Mouse (Mus musculus): ENCODE measurements at regions not wholly inside any gene's neighbourhood (a gene's known extent, or its start where the extent isn't known, plus 50 kb on each side); places are given as distances from the start of the nearest gene placed in this dataset.

DNA sequence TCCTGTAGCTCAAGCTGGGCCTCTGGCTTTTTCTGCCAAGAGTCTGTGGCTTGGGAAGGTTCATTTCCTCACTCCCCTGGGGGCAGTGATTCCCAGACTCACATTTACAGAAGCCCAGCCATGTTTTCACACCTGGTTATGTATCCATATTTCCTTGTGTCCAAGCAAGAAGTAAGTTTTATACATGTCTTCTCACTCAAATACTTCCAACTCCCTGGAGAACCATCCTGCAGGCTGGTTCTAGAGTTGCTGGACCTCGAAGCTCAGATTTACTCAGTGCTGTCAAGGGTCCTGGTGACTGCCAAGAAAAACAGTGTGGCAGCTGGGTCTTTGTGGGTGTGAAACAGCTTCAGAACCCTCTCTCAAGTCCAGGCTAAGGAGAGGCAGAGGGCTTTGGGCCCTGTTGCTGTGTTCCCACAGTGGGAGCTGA is 537.6 kb upstream of the Nrp1 start:
- Histone ChIP-seq H3K27me3 (replicated peaks; ENCODE audit: control insufficient read depth, insufficient read depth, low read length) (no peaks in the 10 kb centered on the region), H3K4me1 (replicated peaks; ENCODE audit: control insufficient read depth, insufficient read depth, low read length) (no peaks in the 10 kb centered on the region), H3K9ac (replicated peaks; ENCODE audit: low read depth, low read length) (no peak overlapping the region), H3K4me2 (ENCODE audit: low read length) (no peak overlapping the region), H3K9me3 (ENCODE audit: control insufficient read depth, low read length) (no peaks in the 10 kb centered on the region), H3K27ac (ENCODE audit: low read length) (no peak overlapping the region), H3K36me3 (ENCODE audit: control insufficient read depth, insufficient read depth) (no peaks in the 10 kb centered on the region), H3K4me3 (replicated peaks; ENCODE audit: low read length) (no peak overlapping the region)
- 82% methylated on average over 1 of the region's 1 CpGs for WGBS
- no peak for ATAC-seq

- Histone ChIP-seq H3K27ac (ENCODE audit: low read length) (no peak overlapping the region), H3K36me3 (ENCODE audit: control insufficient read depth, insufficient read depth) (no peaks in the 10 kb centered on the region), H3K4me3 (replicated peaks; ENCODE audit: low read length) (no peak overlapping the region), H3K4me2 (ENCODE audit: low read length) (no peak overlapping the region), H3K27me3 (replicated peaks; ENCODE audit: control insufficient read depth, insufficient read depth, low read length) (no peaks in the 10 kb centered on the region), H3K9me3 (ENCODE audit: control insufficient read depth, low read length) (no peaks in the 10 kb centered on the region), H3K9ac (replicated peaks; ENCODE audit: low read depth, low read length) (no peak overlapping the region), H3K4me1 (replicated peaks; ENCODE audit: control insufficient read depth, insufficient read depth, low read length) (no peaks in the 10 kb centered on the region)
- ATAC-seq = no peak
- 79% methylated on average over 1 of the region's 1 CpGs for whole genome bisulfite sequencing
These were observed 536.8 kb upstream of the Nrp1 start for GRCm38 (mm10) chr8:127821646-127822045.

DNA sequence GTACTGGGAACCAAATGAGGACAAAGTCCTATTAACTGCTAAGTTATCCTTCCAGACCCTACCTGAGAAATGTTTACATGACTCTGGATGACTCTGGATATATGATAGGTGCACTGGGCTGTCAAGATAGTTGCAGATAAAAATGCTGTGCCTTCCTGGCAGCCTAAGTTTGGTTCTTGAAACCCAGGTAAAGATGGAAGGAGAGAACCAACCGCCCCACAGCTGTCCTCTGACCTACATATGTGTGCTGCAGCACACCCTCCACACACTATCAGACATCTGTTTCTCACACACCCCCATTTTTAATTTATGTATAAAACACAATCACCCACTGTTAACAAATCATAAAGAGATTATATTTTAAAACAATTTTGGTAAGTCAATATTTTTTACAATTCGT is 533.4 kb upstream of the Nrp1 start:
- H3K4me3 ChIP-seq (replicated peaks; ENCODE audit: low read length) = no peak overlapping the region
- no peaks in the 10 kb centered on the region for H3K27me3 ChIP-seq (replicated peaks; ENCODE audit: control insufficient read depth, insufficient read depth, low read length)
- 94% methylated on average over 2 of the region's 2 CpGs for WGBS
- no peak overlapping the region for H3K9ac ChIP-seq (replicated peaks; ENCODE audit: low read depth, low read length)
- H3K4me1 ChIP-seq (replicated peaks; ENCODE audit: control insufficient read depth, insufficient read depth, low read length) = no peaks in the 10 kb centered on the region
- H3K4me2 ChIP-seq (ENCODE audit: low read length) = no peak overlapping the region
- H3K9me3 ChIP-seq (ENCODE audit: control insufficient read depth, low read length) = no peaks in the 10 kb centered on the region
- H3K27ac ChIP-seq (ENCODE audit: low read length) = no peak overlapping the region
- H3K36me3 ChIP-seq (ENCODE audit: control insufficient read depth, insufficient read depth) = no peaks in the 10 kb centered on the region
- ATAC-seq = no peak

DNA sequence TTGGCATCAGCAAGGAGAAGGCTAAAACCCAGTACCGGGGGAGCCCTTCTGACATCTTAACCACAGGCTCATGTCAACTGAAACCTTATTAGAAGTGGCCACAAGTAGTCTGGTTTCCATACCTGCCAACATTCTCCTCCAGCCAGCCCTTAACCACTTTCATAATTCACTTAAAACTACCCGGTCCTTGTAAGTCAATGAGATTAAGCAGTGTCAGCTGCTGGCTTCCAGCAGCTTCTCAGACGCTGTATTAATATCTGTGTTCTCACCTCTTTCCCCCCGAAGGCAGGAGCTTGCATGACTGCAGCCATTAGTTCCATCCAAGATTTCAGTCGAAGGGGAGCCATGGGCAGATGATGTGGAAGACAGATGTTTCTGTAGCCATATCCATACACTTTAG is 530.6 kb upstream of the Nrp1 start:
- no peaks in the 10 kb centered on the region for H3K36me3 ChIP-seq (ENCODE audit: control insufficient read depth, insufficient read depth)
- no peaks in the 10 kb centered on the region for H3K4me1 ChIP-seq (replicated peaks; ENCODE audit: control insufficient read depth, insufficient read depth, low read length)
- no peak overlapping the region for H3K9ac ChIP-seq (replicated peaks; ENCODE audit: low read depth, low read length)
- ATAC-seq = no peak
- H3K4me2 ChIP-seq (ENCODE audit: low read length) = no peak overlapping the region
- H3K9me3 ChIP-seq (ENCODE audit: control insufficient read depth, low read length) = no peaks in the 10 kb centered on the region
- H3K4me3 ChIP-seq (replicated peaks; ENCODE audit: low read length) = no peak overlapping the region
- WGBS = 84% methylated on average over 5 of the region's 5 CpGs
- no peak overlapping the region for H3K27ac ChIP-seq (ENCODE audit: low read length)
- H3K27me3 ChIP-seq (replicated peaks; ENCODE audit: control insufficient read depth, insufficient read depth, low read length) = no peaks in the 10 kb centered on the region

GRCm38 (mm10) chr8:127829659-127830058 is 528.7 kb upstream of the Nrp1 start:
- ATAC-seq = no peak
- no peaks in the 10 kb centered on the region for H3K9me3 ChIP-seq (ENCODE audit: control insufficient read depth, low read length)
- no peak overlapping the region for H3K9ac ChIP-seq (replicated peaks; ENCODE audit: low read depth, low read length)
- no peak overlapping the region for H3K4me2 ChIP-seq (ENCODE audit: low read length)
- no peak overlapping the region for H3K4me3 ChIP-seq (replicated peaks; ENCODE audit: low read length)
- no peak overlapping the region for H3K27ac ChIP-seq (ENCODE audit: low read length)
- WGBS = 86% methylated on average over 1 of the region's 1 CpGs
- H3K27me3 ChIP-seq (replicated peaks; ENCODE audit: control insufficient read depth, insufficient read depth, low read length) = no peaks in the 10 kb centered on the region
- no peaks in the 10 kb centered on the region for H3K4me1 ChIP-seq (replicated peaks; ENCODE audit: control insufficient read depth, insufficient read depth, low read length)
- no peaks in the 10 kb centered on the region for H3K36me3 ChIP-seq (ENCODE audit: control insufficient read depth, insufficient read depth)

- Histone ChIP-seq H3K4me2 (ENCODE audit: low read length) (no peak overlapping the region), H3K9ac (replicated peaks; ENCODE audit: low read depth, low read length) (no peak overlapping the region), H3K36me3 (ENCODE audit: control insufficient read depth, insufficient read depth) (no peaks in the 10 kb centered on the region), H3K4me3 (replicated peaks; ENCODE audit: low read length) (no peak overlapping the region), H3K9me3 (ENCODE audit: control insufficient read depth, low read length) (no peaks in the 10 kb centered on the region), H3K4me1 (replicated peaks; ENCODE audit: control insufficient read depth, insufficient read depth, low read length) (no peaks in the 10 kb centered on the region), H3K27ac (ENCODE audit: low read length) (no peak overlapping the region), H3K27me3 (replicated peaks; ENCODE audit: control insufficient read depth, insufficient read depth, low read length) (no peaks in the 10 kb centered on the region)
- 62% methylated on average over 3 of the region's 3 CpGs for WGBS
- ATAC-seq = no peak
These were observed 524.4 kb upstream of the Nrp1 start for GRCm38 (mm10) chr8:127834006-127834405.

- 85% methylated on average over 6 of the region's 6 CpGs for WGBS
- Histone ChIP-seq H3K4me2 (ENCODE audit: low read length) (no peak overlapping the region), H3K9me3 (ENCODE audit: control insufficient read depth, low read length) (no peaks in the 10 kb centered on the region), H3K27ac (ENCODE audit: low read length) (no peak overlapping the region), H3K36me3 (ENCODE audit: control insufficient read depth, insufficient read depth) (no peaks in the 10 kb centered on the region), H3K9ac (replicated peaks; ENCODE audit: low read depth, low read length) (no peak overlapping the region), H3K4me3 (replicated peaks; ENCODE audit: low read length) (no peak overlapping the region), H3K4me1 (replicated peaks; ENCODE audit: control insufficient read depth, insufficient read depth, low read length) (no peaks in the 10 kb centered on the region), H3K27me3 (replicated peaks; ENCODE audit: control insufficient read depth, insufficient read depth, low read length) (no peaks in the 10 kb centered on the region)
- ATAC-seq = no peak
These were observed 521.8 kb upstream of the Nrp1 start for GRCm38 (mm10) chr8:127836410-127837206.

GRCm38 (mm10) chr8:127838311-127838710 is 520.1 kb upstream of the Nrp1 start:
- Histone ChIP-seq H3K27me3 (replicated peaks; ENCODE audit: control insufficient read depth, insufficient read depth, low read length) (no peaks in the 10 kb centered on the region), H3K36me3 (ENCODE audit: control insufficient read depth, insufficient read depth) (no peaks in the 10 kb centered on the region), H3K4me3 (replicated peaks; ENCODE audit: low read length) (no peak overlapping the region), H3K27ac (ENCODE audit: low read length) (no peak overlapping the region), H3K9me3 (ENCODE audit: control insufficient read depth, low read length) (no peaks in the 10 kb centered on the region), H3K9ac (replicated peaks; ENCODE audit: low read depth, low read length) (no peak overlapping the region), H3K4me1 (replicated peaks; ENCODE audit: control insufficient read depth, insufficient read depth, low read length) (no peaks in the 10 kb centered on the region), H3K4me2 (ENCODE audit: low read length) (no peak overlapping the region)
- no peak for ATAC-seq

- no peaks in the 10 kb centered on the region for H3K9me3 ChIP-seq (ENCODE audit: control insufficient read depth, low read length)
- no peak for ATAC-seq
These were observed 510.9 kb upstream of the Nrp1 start for GRCm38 (mm10) chr8:127847332-127848018.

More at GRCm38 (mm10) chr8:127847332-127848018, 510.9 kb upstream of the Nrp1 start:
- no peaks in the 10 kb centered on the region for H3K36me3 ChIP-seq (ENCODE audit: control insufficient read depth, insufficient read depth)
- H3K4me1 ChIP-seq (replicated peaks; ENCODE audit: control insufficient read depth, insufficient read depth, low read length) = no peaks in the 10 kb centered on the region
- 74% methylated on average over 9 of the region's 9 CpGs for WGBS
- no peaks in the 10 kb centered on the region for H3K27me3 ChIP-seq (replicated peaks; ENCODE audit: control insufficient read depth, insufficient read depth, low read length)
- H3K27ac ChIP-seq (ENCODE audit: low read length) = no peak overlapping the region
- no peak overlapping the region for H3K4me2 ChIP-seq (ENCODE audit: low read length)
- H3K4me3 ChIP-seq (replicated peaks; ENCODE audit: low read length) = no peak overlapping the region
- no peak overlapping the region for H3K9ac ChIP-seq (replicated peaks; ENCODE audit: low read depth, low read length)
